Mouse (Mus musculus) intestine, postnatal 0 days (tissue): Measurements from ENCODE around the gene Ntm. TPM values are rescaled to one million over a fixed set of nuclear protein-coding genes. Genes with fewer than 3 reads are reported as not detected.

Experiments used
- ATAC-seq: fragments of 200-750 bp; cut with Nextera tagmentation; 2 replicates; pipeline ENCODE4 v1.8.0; 2017; ENCODE audit warnings: mild to moderate bottlenecking, moderate TSS enrichment, moderate library complexity
- H3K27ac ChIP-seq: fragments of 300-500 bp; sonication (generic); 2 replicates; pipeline ENCODE4 v1.5.1; 2014; ENCODE audit warnings: mild to moderate bottlenecking, low read depth, low read length, moderate library complexity
- H3K27me3 ChIP-seq: fragments of 300-500 bp; sonication (generic); replicated peaks from 2 replicates; pipeline ENCODE4 v1.6.1; 2014; ENCODE audit warnings: low read length, mixed read lengths; ENCODE audit not compliant: control insufficient read depth, insufficient read depth
- H3K36me3 ChIP-seq: fragments of 300-500 bp; sonication (generic); 2 replicates; pipeline ENCODE4 v1.6.1; 2014; ENCODE audit warnings: mild to moderate bottlenecking, moderate library complexity; ENCODE audit not compliant: control insufficient read depth, insufficient read depth
- H3K4me1 ChIP-seq: fragments of 300-500 bp; sonication (generic); replicated peaks from 2 replicates; pipeline ENCODE4 v1.6.1; 2014; ENCODE audit warnings: antibody characterized with exemption, low read length, mixed read lengths; ENCODE audit not compliant: control insufficient read depth, insufficient read depth
- H3K4me2 ChIP-seq: fragments of 300-500 bp; sonication (generic); replicated peaks from 2 replicates; pipeline ENCODE4 v1.6.1; 2014; ENCODE audit warnings: low read depth, mild to moderate bottlenecking, moderate library complexity
- H3K4me3 ChIP-seq: fragments of 300-500 bp; sonication (generic); 2 replicates; pipeline ENCODE4 v1.5.1; 2014; ENCODE audit warnings: low read depth, low read length
- H3K9ac ChIP-seq: fragments of 300-500 bp; sonication (generic); 2 replicates; pipeline ENCODE4 v1.6.1; 2014; ENCODE audit warnings: mild to moderate bottlenecking, low read depth, low read length
- H3K9me3 ChIP-seq: fragments of 300-500 bp; sonication (generic); 2 replicates; pipeline ENCODE4 v1.6.1; 2016; ENCODE audit warnings: mixed run types; ENCODE audit not compliant: control insufficient read depth
- CTCF ChIP-seq: sonication (generic); IDR thresholded peaks from 2 replicates; pipeline ENCODE4 v1.5.1; 2016; ENCODE audit warnings: low read depth, mild to moderate bottlenecking, control low read depth, antibody characterized with exemption, moderate library complexity
- WGBS: fragments of 180-500 bp; shearing (Covaris S2); extraction: QIAGEN DNeasy Blood & Tissue Kit; methylation state at CpG from one replicate; pipeline ENCODE4 v1.1.7; 2014; 5-methylcytosine and 5-hydroxymethylcytosine counted together
- polyA plus RNA-seq: library from polyadenylated mRNA; unstranded; fragments of >200 nt; fragmentation: Nextera tagmentation; extraction: Ambion mirVana; gene quantifications from 2 replicates; pipeline ENCODE4 v1.2.1, GENCODE M21; 2015

Gene Ntm
- polyA plus RNA-seq, 1 experiment from 2014 or later = 1.1 TPM

DNA sequence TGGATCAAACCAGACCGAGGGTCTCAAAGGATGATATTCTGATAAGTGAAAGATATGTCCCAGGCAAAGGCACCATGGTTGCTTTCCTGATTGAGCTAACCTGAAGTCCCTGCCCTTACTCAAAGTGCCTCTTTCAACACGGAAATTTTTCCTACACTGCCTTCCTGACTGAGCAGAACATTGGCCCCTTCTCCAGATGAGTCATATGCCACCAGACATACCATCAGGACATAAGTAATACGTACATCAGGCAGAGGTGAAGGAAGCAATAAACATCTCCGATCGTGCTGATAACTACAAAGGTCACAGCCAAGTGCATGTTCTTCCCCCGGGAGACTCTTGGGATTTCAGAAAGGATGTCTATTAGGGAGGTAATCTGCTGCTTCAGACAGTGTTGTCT lies 693.0 kb downstream of the Ntm start:
- WGBS = 30% methylated on average over 6 of the region's 6 CpGs
- TF ChIP-seq CTCF = no peak
- Histone ChIP-seq H3K27me3 (no peaks in the 10 kb centered on the region), H3K27ac (no peak overlapping the region), H3K9ac (no peak overlapping the region), H3K9me3 (no peaks in the 10 kb centered on the region), H3K4me2 (no peak overlapping the region), H3K4me3 (no peak overlapping the region), H3K36me3 (no peaks in the 10 kb centered on the region), H3K4me1 (no peaks in the 10 kb centered on the region)
- ATAC-seq = 0 out of 2 replicates have a peak, but pooled peaks have one; percentile 41

DNA sequence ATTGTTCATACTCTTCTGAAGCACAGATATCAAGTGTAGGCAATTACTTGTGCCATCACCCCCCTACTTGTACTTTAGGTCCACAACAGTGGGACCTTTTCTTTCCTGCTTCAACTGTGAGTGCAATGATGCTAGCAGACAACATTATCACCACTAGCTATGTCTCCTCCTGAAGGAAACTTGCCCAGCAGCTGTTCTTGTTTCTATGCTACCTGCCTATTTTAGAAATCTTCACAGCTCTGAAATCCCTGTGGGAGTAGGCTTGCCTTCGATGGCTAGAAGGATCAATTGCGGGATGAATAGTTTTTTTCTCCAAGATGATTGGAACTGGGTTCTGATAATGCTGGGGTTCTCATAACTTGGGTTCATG lies 693.7 kb downstream of the Ntm start:
- TF ChIP-seq CTCF = no peak
- no peak overlapping the region for H3K9ac ChIP-seq
- H3K4me2 ChIP-seq = no peak overlapping the region

DNA sequence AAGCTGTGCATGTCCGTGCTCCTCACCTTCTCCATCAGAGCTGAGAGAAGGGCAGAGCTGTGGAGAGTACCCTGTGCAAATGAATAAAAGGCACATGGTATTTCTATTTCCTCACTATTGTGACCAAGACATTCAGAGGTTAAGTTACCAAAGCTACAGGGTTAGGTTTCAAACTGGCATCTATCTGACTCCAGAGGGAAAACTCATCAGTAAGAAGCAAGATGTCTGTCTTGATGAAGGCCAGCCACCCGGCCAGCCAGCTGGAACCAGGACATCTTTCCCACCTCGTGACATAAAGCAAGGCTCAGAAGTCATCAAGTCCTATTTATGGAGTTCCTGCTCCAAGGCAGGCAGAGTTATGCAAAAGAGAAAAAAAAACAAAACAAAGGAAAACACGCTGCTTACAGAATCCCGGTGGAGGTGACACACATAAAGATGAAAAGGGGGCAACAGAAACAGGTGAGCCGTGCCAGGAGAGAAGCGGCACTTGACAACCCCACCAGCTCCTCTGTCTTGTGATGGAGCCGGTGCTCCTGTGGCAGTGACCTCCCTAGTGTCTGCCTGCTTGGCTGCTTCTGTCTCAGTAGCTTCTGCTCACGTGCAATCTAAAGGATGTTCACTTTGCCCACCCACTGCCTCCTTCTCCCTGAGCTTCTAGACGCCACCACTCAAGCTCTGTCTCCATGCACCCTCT lies 694.2 kb downstream of the Ntm start:
- no peaks in the 10 kb centered on the region for H3K4me1 ChIP-seq
- H3K4me3 ChIP-seq = no peak overlapping the region
- 69% methylated on average over 10 of the region's 10 CpGs for WGBS
- H3K27me3 ChIP-seq = no peaks in the 10 kb centered on the region
- TF ChIP-seq CTCF = no peak
- no peak overlapping the region for H3K4me2 ChIP-seq
- no peaks in the 10 kb centered on the region for H3K9me3 ChIP-seq
- no peak overlapping the region for H3K27ac ChIP-seq
- no peaks in the 10 kb centered on the region for H3K36me3 ChIP-seq
- ATAC-seq = no peak
- H3K9ac ChIP-seq = no peak overlapping the region

More for the DNA sequence above, 693.7 kb downstream of the Ntm start:
- no peaks in the 10 kb centered on the region for H3K9me3 ChIP-seq
- no peak overlapping the region for H3K27ac ChIP-seq
- no peaks in the 10 kb centered on the region for H3K27me3 ChIP-seq
- no peak for ATAC-seq
- H3K4me1 ChIP-seq = no peaks in the 10 kb centered on the region
- H3K36me3 ChIP-seq = no peaks in the 10 kb centered on the region
- 93% methylated on average over 2 of the region's 2 CpGs for WGBS
- no peak overlapping the region for H3K4me3 ChIP-seq

DNA sequence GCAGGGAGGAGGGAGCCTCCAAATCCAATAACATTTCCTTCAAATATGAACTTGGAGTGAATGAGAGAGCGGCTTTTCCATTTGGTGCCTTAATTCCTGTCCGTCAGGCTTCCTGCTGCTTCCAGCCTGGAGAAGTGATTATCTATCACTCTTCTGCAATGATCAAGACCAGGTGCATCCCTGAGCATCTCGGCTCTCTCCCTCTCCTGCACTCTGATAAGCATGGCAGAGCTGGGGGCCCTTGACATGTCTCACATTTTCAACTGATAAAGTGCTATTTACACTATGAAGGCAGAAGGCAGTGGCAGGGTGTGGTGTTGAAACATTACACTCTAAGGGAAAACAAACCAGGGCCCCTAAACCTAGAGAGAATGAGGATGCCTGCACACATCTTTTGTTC lies 695.3 kb downstream of the Ntm start:
- Histone ChIP-seq H3K4me2 (no peak overlapping the region), H3K9me3 (no peaks in the 10 kb centered on the region), H3K9ac (no peak overlapping the region), H3K27me3 (no peaks in the 10 kb centered on the region), H3K4me1 (no peaks in the 10 kb centered on the region), H3K4me3 (no peak overlapping the region), H3K27ac (no peak overlapping the region), H3K36me3 (no peaks in the 10 kb centered on the region)
- TF ChIP-seq CTCF = no peak
- 44% methylated on average over 3 of the region's 3 CpGs for WGBS
- ATAC-seq = no peak

DNA sequence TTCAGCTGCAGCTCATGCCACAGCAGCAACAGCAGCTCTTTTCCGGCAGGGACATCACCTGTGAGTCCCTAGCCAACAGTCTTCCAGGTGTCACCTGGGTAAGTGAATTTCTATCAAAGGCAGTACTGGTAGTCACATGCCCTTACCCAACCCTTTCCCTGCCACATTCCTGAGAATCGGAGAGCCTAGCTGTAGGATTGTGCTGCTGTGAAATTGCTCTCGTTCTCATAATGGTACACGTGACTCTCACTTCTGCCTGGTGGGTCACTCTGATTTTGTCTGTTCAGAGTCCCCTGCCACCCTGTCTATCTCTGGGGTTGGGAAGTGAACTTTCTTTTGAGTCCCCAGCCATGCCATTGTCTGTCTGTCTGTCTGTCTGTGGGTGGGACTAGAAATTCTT lies 697.8 kb downstream of the Ntm start:
- no peak for TF ChIP-seq CTCF
- no peaks in the 10 kb centered on the region for H3K9me3 ChIP-seq
- no peak overlapping the region for H3K4me3 ChIP-seq
- no peaks in the 10 kb centered on the region for H3K4me1 ChIP-seq
- no peak; the same call in 1 of the 2 replicates for ATAC-seq
- WGBS = 61% methylated on average over 4 of the region's 4 CpGs
- H3K36me3 ChIP-seq = no peaks in the 10 kb centered on the region
- H3K4me2 ChIP-seq = no peak overlapping the region
- H3K9ac ChIP-seq = no peak overlapping the region
- no peak overlapping the region for H3K27ac ChIP-seq
- no peaks in the 10 kb centered on the region for H3K27me3 ChIP-seq

DNA sequence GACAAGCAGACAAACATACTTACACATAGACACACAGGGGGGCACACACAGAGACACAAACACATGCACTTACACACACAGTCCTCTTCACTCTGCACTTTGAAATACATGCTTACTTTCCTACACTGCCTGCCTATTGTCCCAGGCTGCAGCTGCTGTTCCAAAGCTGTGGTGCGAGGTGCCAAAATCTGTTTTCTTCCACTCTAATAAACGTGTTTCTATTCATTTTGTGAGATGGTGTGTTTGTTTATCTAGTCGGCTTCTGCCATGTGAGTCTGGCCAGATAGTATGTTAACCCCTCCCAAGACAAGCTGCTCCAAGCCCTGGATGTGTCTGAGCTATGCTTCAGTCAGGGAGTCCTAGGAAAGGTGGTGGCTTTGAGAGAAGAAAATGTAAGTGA lies 700.1 kb downstream of the Ntm start:
- no peak overlapping the region for H3K9ac ChIP-seq
- H3K9me3 ChIP-seq = no peaks in the 10 kb centered on the region
- ATAC-seq = no peak
- no peak for TF ChIP-seq CTCF
- 29% methylated on average over 3 of the region's 3 CpGs for WGBS
- H3K4me1 ChIP-seq = no peaks in the 10 kb centered on the region
- no peak overlapping the region for H3K27ac ChIP-seq
- no peak overlapping the region for H3K4me2 ChIP-seq
- no peaks in the 10 kb centered on the region for H3K27me3 ChIP-seq
- no peaks in the 10 kb centered on the region for H3K36me3 ChIP-seq
- no peak overlapping the region for H3K4me3 ChIP-seq
